Mouse (Mus musculus) adrenal gland, adult 18-20 months (tissue): ENCODE data around the gene Smim23. TPM values are rescaled to one million over a fixed set of nuclear protein-coding genes. Genes with fewer than 3 reads are reported as not detected.

Experiments used
- DNase-seq, 2 experiments: peaks; one replicate each; pipeline ENCODE4 v3.0.0; 2021 to 2022; ENCODE audit warnings: low spot score in 2 of 2
- total RNA-seq, 2 experiments: library from RNA; stranded (reverse); gene quantifications; 1 replicate in 1 of 2; 2 replicates in 1 of 2; pipeline ENCODE4 v1.2.3; 2021

Smim23 gene
- total RNA-seq, 2 experiments from 2014 or later, result not detected

DNA sequence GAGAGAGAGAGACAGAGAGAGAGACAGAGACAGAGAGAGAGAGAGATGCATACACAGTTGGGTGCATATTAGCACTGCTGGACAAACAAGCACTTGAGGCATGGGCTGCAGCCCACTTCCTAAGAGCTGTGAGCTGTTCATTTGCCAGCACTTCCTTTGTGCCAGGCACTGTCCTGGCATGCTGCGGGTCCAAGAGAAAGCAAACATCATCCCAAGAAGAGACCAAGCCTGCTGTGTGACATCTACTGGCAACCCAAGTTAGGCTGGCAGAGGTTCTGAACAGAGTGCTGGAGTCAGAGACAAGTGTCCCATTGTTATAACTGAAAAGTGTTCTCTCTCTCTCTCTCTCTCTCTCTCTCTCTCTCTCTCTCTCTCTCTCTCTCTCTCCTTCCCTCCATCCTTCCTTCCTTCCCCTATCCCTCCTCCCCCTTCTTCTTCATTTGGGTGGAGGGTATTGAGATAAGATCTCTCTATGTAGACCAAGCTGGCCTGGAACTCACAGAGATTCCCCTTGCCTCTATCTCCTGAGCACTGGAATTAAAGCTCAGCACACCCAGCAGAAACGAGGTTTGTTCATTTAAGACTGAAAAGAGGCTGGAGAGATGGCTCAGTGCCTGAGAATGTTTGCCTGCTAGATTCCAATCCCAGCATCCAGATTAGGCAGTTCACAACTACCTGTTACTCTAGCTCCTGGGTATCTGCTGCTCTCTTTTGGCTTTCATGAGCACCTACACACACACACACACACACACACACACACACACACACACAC lies 42.6 kb downstream of the Smim23 start:
- DNase-seq, result no peak

DNA sequence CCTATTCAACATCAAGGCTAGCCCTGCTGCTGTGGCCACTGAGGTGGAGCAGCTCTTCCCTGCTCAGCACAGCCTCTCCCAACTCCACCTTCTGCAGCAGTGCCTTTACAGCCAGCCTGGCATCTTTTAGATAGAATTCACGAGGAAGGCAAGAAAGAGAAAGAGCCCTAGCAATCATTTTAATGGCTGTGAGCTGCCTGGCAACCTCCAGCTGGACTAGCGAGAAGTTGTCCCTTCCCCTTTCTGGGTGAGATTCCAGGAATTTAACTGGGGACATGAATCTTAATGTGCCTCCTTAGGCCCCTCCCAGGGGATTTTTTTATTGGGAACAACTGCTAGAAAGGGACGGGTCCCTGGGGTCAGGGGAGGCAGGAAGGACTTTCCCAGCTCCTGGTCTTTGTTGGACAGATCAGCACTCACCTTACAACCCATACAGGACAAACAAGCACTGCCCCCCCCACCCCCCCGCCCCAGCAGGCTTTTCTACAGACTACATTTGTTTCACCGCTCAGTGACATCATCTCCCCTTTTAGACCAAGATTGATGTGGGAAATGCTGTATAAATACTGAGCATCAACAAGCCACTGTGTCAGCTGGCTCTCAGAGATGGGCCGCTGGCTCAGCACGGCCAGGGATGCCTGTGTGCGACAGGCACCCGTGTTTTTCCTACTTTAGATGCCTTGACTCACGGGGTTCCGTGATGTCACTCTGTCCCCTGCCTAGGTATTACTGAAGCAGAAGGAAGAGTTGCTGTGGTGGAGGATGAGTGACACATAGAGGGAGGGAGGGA lies 43.5 kb downstream of the Smim23 start:
- no peak for DNase-seq

DNA sequence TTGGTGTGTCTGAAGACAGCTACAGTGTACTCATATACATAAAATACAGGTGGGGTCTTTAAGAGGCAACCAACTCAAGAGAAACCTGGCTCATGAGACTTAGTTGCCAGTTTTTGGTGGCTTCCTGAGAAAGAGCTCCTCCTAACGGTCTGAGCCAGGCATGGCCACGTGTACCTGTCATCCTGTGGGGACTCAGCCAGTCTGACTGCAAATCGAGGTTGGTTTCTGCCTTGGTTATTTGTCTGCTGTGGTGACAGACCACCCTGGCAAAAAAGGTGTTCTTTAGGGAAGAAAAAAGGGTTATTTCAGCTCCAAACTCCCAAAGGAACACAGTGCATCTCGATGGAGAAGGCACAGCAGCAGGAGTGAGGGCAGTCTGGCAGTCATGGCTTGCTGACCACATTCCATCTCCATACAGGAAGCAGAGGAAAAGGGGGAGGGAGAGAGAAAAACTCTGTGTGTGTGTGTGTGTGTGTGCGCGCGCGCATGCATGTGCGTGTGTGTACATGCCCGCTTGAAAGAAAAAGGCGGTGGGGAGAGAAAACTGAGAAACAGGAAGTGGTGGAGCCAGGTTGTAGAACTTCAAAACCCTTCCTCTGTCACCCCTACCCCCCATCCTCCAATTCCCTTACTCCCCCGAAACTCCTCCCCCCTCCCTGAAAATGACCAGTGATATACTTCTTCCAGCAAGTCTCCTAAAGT lies 55.6 kb downstream of the Smim23 start:
- no peak for DNase-seq

Other genes with a start within 250 kb of the Smim23 start
- gene Fbxw11, start 181.9 kb downstream of the Smim23 start, total RNA-seq, result 100 to 1,000 TPM in 1 of 2 experiments, 10 to 100 TPM in 1; 97.0 to 117 TPM